Mouse (Mus musculus) forebrain, embryonic 10.5 days (tissue): ENCODE measurements around the gene Efs. TPM values are rescaled to one million over a fixed set of nuclear protein-coding genes. Genes with fewer than 3 reads are reported as not detected.

Source experiments
- DNase-seq: peaks from one replicate; pipeline ENCODE4 v3.0.0-alpha.2; 2017; ENCODE audit warnings: low spot score; ENCODE audit errors: extremely low spot score
- H3K27ac ChIP-seq: fragments of 300-500 bp; sonication (generic); 2 replicates; pipeline ENCODE4 v1.5.1; 2016; ENCODE audit warnings: mild to moderate bottlenecking
- H3K27me3 ChIP-seq: fragments of 300-500 bp; sonication (generic); 2 replicates; pipeline ENCODE4 v1.6.1; 2016; ENCODE audit warnings: mild to moderate bottlenecking; ENCODE audit not compliant: poor library complexity, severe bottlenecking
- H3K36me3 ChIP-seq: fragments of 300-500 bp; sonication (generic); replicated peaks from 2 replicates; pipeline ENCODE4 v1.6.1; 2016; ENCODE audit warnings: mild to moderate bottlenecking, moderate library complexity
- H3K4me1 ChIP-seq: fragments of 300-500 bp; sonication (generic); 2 replicates; pipeline ENCODE4 v1.6.1; 2016
- H3K4me3 ChIP-seq: fragments of 300-500 bp; sonication (generic); 2 replicates; pipeline ENCODE4 v1.5.1; 2016; ENCODE audit warnings: mild to moderate bottlenecking, moderate library complexity
- H3K9me3 ChIP-seq: fragments of 300-500 bp; sonication (generic); 2 replicates; pipeline ENCODE4 v1.6.1; 2016; ENCODE audit warnings: mild to moderate bottlenecking, moderate library complexity
- WGBS: fragments of 180-500 bp; shearing (Covaris S2); methylation state at CpG from one replicate; pipeline ENCODE4 v1.1.7; 2016; 5-methylcytosine and 5-hydroxymethylcytosine counted together
- microRNA counts: library from miRNA; unstranded; fragments of <30 nt; microRNA quantifications from one replicate; lab custom pipeline; 2017
- microRNA-seq: library from miRNA; unstranded; fragments of <30 nt; microRNA quantifications from one replicate; pipeline ENCODE4, GENCODE M21; 2017
- polyA plus RNA-seq: library from polyadenylated mRNA; unstranded; fragments of >200 nt; fragmentation: Nextera tagmentation; extraction: Ambion mirVana; gene quantifications from 2 replicates; pipeline ENCODE4 v1.2.1, GENCODE M21; 2016

Efs gene
- polyA plus RNA-seq, 1 experiment from 2014 or later: 38.3 TPM

DNA sequence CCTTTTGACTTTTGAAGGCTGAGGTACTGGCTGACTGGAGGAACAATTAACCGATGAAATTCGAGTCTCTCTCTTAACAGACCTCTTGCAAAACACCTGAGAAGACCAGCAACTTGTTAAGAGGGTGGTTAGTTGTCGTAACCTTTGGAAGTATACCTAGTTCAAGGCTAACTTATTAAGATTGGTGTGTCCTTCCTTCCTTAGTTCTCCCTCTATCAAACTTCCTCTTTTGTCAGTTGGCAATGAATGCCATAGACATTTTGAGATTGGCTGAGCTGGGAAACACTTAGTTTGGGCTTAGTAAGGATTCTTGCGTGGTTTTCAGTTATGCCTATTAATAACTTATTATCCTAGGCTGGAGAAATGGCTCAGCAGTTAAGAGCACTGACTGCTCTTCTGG is 57.9 kb downstream of the Efs start:
- no peak overlapping the region for H3K4me3 ChIP-seq
- peaks cover 4% of the 10 kb centered on the region for H3K4me1 ChIP-seq
- H3K27me3 ChIP-seq: no peaks in the 10 kb centered on the region
- H3K36me3 ChIP-seq: no peaks in the 10 kb centered on the region
- H3K9me3 ChIP-seq: no peaks in the 10 kb centered on the region
- H3K27ac ChIP-seq: no peak overlapping the region
- 88% methylated on average over 4 of the region's 4 CpGs for WGBS
- DNase-seq: no peak

DNA sequence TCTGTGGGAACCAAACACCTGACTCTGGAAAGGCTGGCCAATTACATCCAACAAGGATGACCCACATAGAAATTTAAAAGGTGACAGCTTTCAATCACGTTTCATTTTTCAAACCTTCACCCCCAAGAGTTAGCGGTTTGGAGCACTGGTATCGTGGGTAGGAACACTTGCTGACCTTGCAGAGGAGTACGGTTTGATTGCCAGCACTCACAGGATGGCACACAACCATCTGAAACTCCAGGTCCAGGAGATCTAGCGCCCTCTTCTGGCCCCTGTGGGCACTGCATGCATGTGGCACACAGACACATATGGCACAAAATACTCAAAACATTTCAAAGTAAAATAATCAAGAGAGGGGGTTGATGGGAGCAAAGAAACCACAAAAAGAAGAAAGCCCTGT is 59.0 kb downstream of the Efs start:
- no peaks in the 10 kb centered on the region for H3K36me3 ChIP-seq
- WGBS: 59% methylated on average over 5 of the region's 5 CpGs
- DNase-seq: no peak
- H3K4me1 ChIP-seq: peaks cover 14% of the 10 kb centered on the region
- no peaks in the 10 kb centered on the region for H3K27me3 ChIP-seq
- H3K4me3 ChIP-seq: no peak overlapping the region
- no peak overlapping the region for H3K27ac ChIP-seq
- H3K9me3 ChIP-seq: no peaks in the 10 kb centered on the region

MicroRNAs within 50 kb of the gene (microRNA counts, 519-probe panel; counts per million panel counts)
- 341 counts per million, percentile 65 among the panel's probes with 10 or more counts for microRNA mmu-miR-208a (lab: Ali Mortazavi, UCI)
- 341 counts per million, percentile 65 among the panel's probes with 10 or more counts for microRNA mmu-miR-208b (lab: Ali Mortazavi, UCI)

Small RNA genes within 50 kb of the gene (microRNA-seq; reads per million reads assigned to microRNA genes)
- 3.9 reads per million, percentile 8 among the genes with 10 or more reads in this experiment for gene Mir208a
- gene Mir208b: 29.0 reads per million, percentile 35 among the genes with 10 or more reads in this experiment

Other genes with a start within 250 kb of the Efs start
- 104 and 109 TPM in 2 replicates for gene 1700123O20Rik, start 239.9 kb downstream of the Efs start, polyA plus RNA-seq
- gene Acin1, start 239.2 kb downstream of the Efs start, polyA plus RNA-seq: 142 and 146 TPM in 2 replicates
- not detected in 2 replicates for gene Gm29776, start 227.3 kb downstream of the Efs start, polyA plus RNA-seq
- not detected in 2 replicates for gene Cebpe, start 214.0 kb downstream of the Efs start, polyA plus RNA-seq
- gene Slc7a8, start 144.2 kb downstream of the Efs start, polyA plus RNA-seq: 1.0 and 2.3 TPM in 2 replicates
- gene Rnf212b, start 112.0 kb downstream of the Efs start, polyA plus RNA-seq: not detected in 2 replicates
- gene Homez, start 55.2 kb downstream of the Efs start, polyA plus RNA-seq: 24.0 and 29.5 TPM in 2 replicates
- gene Ppp1r3e, start 48.6 kb downstream of the Efs start, polyA plus RNA-seq: 0.96 and 1.0 TPM in 2 replicates
- gene Bcl2l2, start 42.7 kb downstream of the Efs start, polyA plus RNA-seq: 2.2 and 2.5 TPM in 2 replicates
- not detected in 2 replicates for gene Gm20521, start 42.7 kb downstream of the Efs start, polyA plus RNA-seq
- 168 and 174 TPM in 2 replicates for gene Pabpn1, start 33.6 kb downstream of the Efs start, polyA plus RNA-seq
- gene Slc22a17, start 13.0 kb downstream of the Efs start, polyA plus RNA-seq: 38.8 and 40.0 TPM in 2 replicates
- not detected in 2 replicates for gene Il25, start 6.6 kb upstream of the Efs start, polyA plus RNA-seq
- 0.26 and 0.81 TPM in 2 replicates for gene Cmtm5, start 10.1 kb upstream of the Efs start, polyA plus RNA-seq
- 0.38 and 0.41 TPM in 2 replicates for gene Myh6, start 40.8 kb upstream of the Efs start, polyA plus RNA-seq
- not detected in 2 replicates for gene Gm17428, start 50.8 kb upstream of the Efs start, polyA plus RNA-seq
- gene Myh7, start 68.5 kb upstream of the Efs start, polyA plus RNA-seq: 0.63 and 0.72 TPM in 2 replicates
- gene Ngdn, start 89.3 kb upstream of the Efs start, polyA plus RNA-seq: 102 and 104 TPM in 2 replicates
- 8.1 and 9.2 TPM in 2 replicates for gene Zfhx2, start 166.2 kb upstream of the Efs start, polyA plus RNA-seq
- 30.5 and 31.4 TPM in 2 replicates for gene Thtpa, start 168.7 kb upstream of the Efs start, polyA plus RNA-seq
- 16.4 and 18.5 TPM in 2 replicates for gene Ap1g2, start 180.5 kb upstream of the Efs start, polyA plus RNA-seq
- 0.31 and 0.56 TPM in 2 replicates for gene Jph4, start 190.8 kb upstream of the Efs start, polyA plus RNA-seq